Mouse (Mus musculus) liver, adult 2 months (tissue): ENCODE measurements at regions not wholly inside any gene's neighbourhood (a gene's known extent, or its start where the extent isn't known, plus 50 kb on each side); places are given as distances from the start of the nearest gene placed in this dataset.

ENCODE experiments used
- DNase-seq: peaks from one replicate; pipeline ENCODE4 v3.0.0-alpha.2; 2011; ENCODE audit warnings: low read depth, low spot score; ENCODE audit errors: extremely low read depth
- H3K27ac ChIP-seq: fragments of 200-500 bp; replicated peaks from 2 replicates; pipeline ENCODE4 v1.5.1; 2012; ENCODE audit warnings: low read depth, mild to moderate bottlenecking, control low read depth, inconsistent platforms, low read length; ENCODE audit not compliant: insufficient read depth
- H3K27me3 ChIP-seq: fragments of 200-500 bp; 2 replicates; pipeline ENCODE4 v1.6.1; 2012; ENCODE audit warnings: mild to moderate bottlenecking, moderate library complexity, low read length, inconsistent platforms; ENCODE audit not compliant: control insufficient read depth, insufficient read depth
- H3K36me3 ChIP-seq: fragments of 200-500 bp; 2 replicates; pipeline ENCODE4 v1.6.1; 2012; ENCODE audit warnings: low read length, inconsistent platforms; ENCODE audit not compliant: control insufficient read depth, insufficient read depth
- H3K4me1 ChIP-seq: fragments of 200-500 bp; 2 replicates; pipeline ENCODE4 v1.6.1; 2011; ENCODE audit warnings: low read length; ENCODE audit not compliant: control insufficient read depth, insufficient read depth
- H3K4me3 ChIP-seq: fragments of 200-500 bp; 2 replicates; pipeline ENCODE4 v1.5.1; 2011; ENCODE audit warnings: low read depth, mild to moderate bottlenecking, control low read depth, low read length, moderate library complexity; ENCODE audit not compliant: insufficient read depth
- H3K79me2 ChIP-seq: fragments of 200-500 bp; 2 replicates; pipeline ENCODE4 v1.6.1; 2012; ENCODE audit warnings: inconsistent platforms, mild to moderate bottlenecking, low read length, moderate library complexity; ENCODE audit not compliant: control insufficient read depth, insufficient read depth
- H3K9ac ChIP-seq: fragments of 200-500 bp; 2 replicates; pipeline ENCODE4 v1.6.1; 2012; ENCODE audit warnings: low read depth, mild to moderate bottlenecking, control low read depth, inconsistent platforms, low read length
- CTCF ChIP-seq: fragments of 200-500 bp; IDR thresholded peaks from 2 replicates; pipeline ENCODE4 v1.5.1; 2011; ENCODE audit warnings: low read depth, low read length, control low read depth
- POLR2A ChIP-seq: fragments of 200-500 bp; IDR thresholded peaks from 2 replicates; pipeline ENCODE4 v1.6.1; 2011; ENCODE audit warnings: low read length, control low read depth; ENCODE audit not compliant: insufficient read depth; ENCODE audit errors: extremely low read depth
- WGBS: fragments of 180-500 bp; shearing (Covaris S2); methylation state at CpG from one replicate; pipeline ENCODE4 v1.1.7; 2018; 5-methylcytosine and 5-hydroxymethylcytosine counted together

- Histone ChIP-seq H3K4me1 (no peaks in the 10 kb centered on the region), H3K27ac (no peak overlapping the region), H3K36me3 (no peaks in the 10 kb centered on the region), H3K4me3 (no peak overlapping the region), H3K9ac (no peak overlapping the region), H3K79me2 (no peaks in the 10 kb centered on the region), H3K27me3 (no peaks in the 10 kb centered on the region)
- DNase-seq: no peak
- WGBS: 88% methylated on average over 4 of the region's 4 CpGs
- TF ChIP-seq CTCF (no peak), POLR2A (no peak)
These were observed 151.1 kb upstream of the Irx3 start for GRCm38 (mm10) chr8:91952981-91953380.

DNA sequence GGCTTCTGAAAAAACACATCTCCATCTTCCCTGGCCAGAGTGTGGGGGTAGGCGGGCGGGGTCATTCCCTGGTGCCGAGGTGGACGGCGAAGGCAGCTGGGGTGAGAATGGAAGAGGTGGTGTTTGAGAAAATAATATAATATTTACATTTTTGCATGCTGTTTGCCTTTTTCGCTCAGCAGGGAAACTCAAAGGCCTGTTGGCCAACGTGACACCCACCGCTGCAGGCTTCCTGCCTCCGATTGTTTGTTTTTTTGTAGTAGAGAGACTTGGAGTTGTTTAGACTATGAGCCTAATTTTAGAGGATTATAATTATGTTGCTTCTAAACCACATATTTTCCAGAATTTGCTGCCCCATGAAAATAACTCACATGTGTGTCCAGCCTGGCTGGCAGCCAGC is 147.2 kb upstream of the Irx3 start:
- H3K36me3 ChIP-seq: no peaks in the 10 kb centered on the region
- no peaks in the 10 kb centered on the region for H3K79me2 ChIP-seq
- no peak overlapping the region for H3K4me3 ChIP-seq
- no peak overlapping the region for H3K27ac ChIP-seq
- H3K27me3 ChIP-seq: peaks cover 3% of the 10 kb centered on the region; the same call in 1 of the 2 replicates
- 74% methylated on average over 9 of the region's 9 CpGs for WGBS
- H3K4me1 ChIP-seq: no peaks in the 10 kb centered on the region
- H3K9ac ChIP-seq: no peak overlapping the region
- DNase-seq: no peak
- TF ChIP-seq POLR2A: no peak
- TF ChIP-seq CTCF: no peak

- DNase-seq: no peak
- TF ChIP-seq CTCF: no peak
- no peak for TF ChIP-seq POLR2A
These were observed 146.5 kb upstream of the Irx3 start for GRCm38 (mm10) chr8:91948173-91948940.

GRCm38 (mm10) chr8:91941005-91941404 is 139.1 kb upstream of the Irx3 start:
- H3K27ac ChIP-seq: no peak overlapping the region
- WGBS: 60% methylated on average over 5 of the region's 5 CpGs
- TF ChIP-seq CTCF (no peak), POLR2A (no peak)

More at GRCm38 (mm10) chr8:91948173-91948940, 146.5 kb upstream of the Irx3 start:
- H3K79me2 ChIP-seq: no peaks in the 10 kb centered on the region
- H3K27ac ChIP-seq: no peak overlapping the region
- H3K36me3 ChIP-seq: no peaks in the 10 kb centered on the region
- 83% methylated on average over 18 of the region's 18 CpGs for whole genome bisulfite sequencing
- H3K9ac ChIP-seq: no peak overlapping the region
- H3K4me1 ChIP-seq: no peaks in the 10 kb centered on the region
- H3K27me3 ChIP-seq: peaks cover 3% of the 10 kb centered on the region; the same call in 1 of the 2 replicates
- no peak overlapping the region for H3K4me3 ChIP-seq

DNA sequence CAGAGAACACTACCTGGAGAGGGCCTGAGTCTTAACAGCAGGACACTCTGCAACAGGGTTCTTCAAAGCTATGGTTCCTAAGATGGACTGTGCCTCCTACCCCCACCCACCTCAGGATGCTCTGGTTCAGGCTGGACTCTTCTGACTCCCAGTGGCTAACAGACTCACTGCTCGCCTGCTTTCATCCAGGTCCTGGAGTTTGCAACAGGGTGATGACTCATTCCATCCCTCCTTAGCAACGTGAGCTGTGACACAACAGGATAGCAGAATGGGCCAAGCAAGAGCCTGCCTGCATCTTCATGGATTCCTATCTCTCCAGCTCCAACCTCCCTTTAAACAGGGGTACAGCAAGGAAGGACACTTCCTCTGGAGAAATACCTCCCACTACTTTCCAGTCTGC is 135.4 kb upstream of the Irx3 start:
- H3K36me3 ChIP-seq: no peaks in the 10 kb centered on the region
- H3K79me2 ChIP-seq: no peaks in the 10 kb centered on the region
- no peak for DNase-seq
- no peak for TF ChIP-seq POLR2A
- no peak for TF ChIP-seq CTCF
- H3K27ac ChIP-seq: no peak overlapping the region
- H3K4me3 ChIP-seq: no peak overlapping the region
- no peaks in the 10 kb centered on the region for H3K4me1 ChIP-seq
- 33% methylated on average over 2 of the region's 2 CpGs for WGBS
- H3K27me3 ChIP-seq: no peaks in the 10 kb centered on the region
- H3K9ac ChIP-seq: no peak overlapping the region

More at GRCm38 (mm10) chr8:91941005-91941404, 139.1 kb upstream of the Irx3 start:
- Histone ChIP-seq H3K9ac (no peak overlapping the region), H3K4me1 (no peaks in the 10 kb centered on the region), H3K27me3 (no peaks in the 10 kb centered on the region; the same call in 1 of the 2 replicates), H3K36me3 (no peaks in the 10 kb centered on the region), H3K79me2 (no peaks in the 10 kb centered on the region), H3K4me3 (no peak overlapping the region)
- DNase-seq: no peak

- Histone ChIP-seq H3K79me2 (no peaks in the 10 kb centered on the region), H3K4me3 (no peak overlapping the region), H3K36me3 (no peaks in the 10 kb centered on the region), H3K9ac (no peak overlapping the region), H3K4me1 (no peaks in the 10 kb centered on the region), H3K27ac (no peak overlapping the region), H3K27me3 (no peaks in the 10 kb centered on the region)
- DNase-seq: no peak
- WGBS: 74% methylated on average over 4 of the region's 4 CpGs
- TF ChIP-seq CTCF (no peak), POLR2A (no peak)
These were observed 128.7 kb upstream of the Irx3 start for GRCm38 (mm10) chr8:91930520-91930919.
